Mouse (Mus musculus) cerebellum, adult (tissue): ENCODE results near the gene Spag4.

Experiments used
- ATAC-seq: cut with Nextera tagmentation; 2 replicates; pipeline ENCODE4 v1.9.2; 2017; ENCODE audit warnings: mild to moderate bottlenecking, moderate library complexity, mixed read lengths; ENCODE audit not compliant: insufficient number of reproducible peaks, low FRiP score, low TSS enrichment

Gene Spag4

GRCm38 (mm10) chr2:156065099-156066041, at the start of gene Spag4:
Gene Spag4 (plus strand): TSS chr2:156065175.
- ATAC-seq, result peak; percentile 41; the same call in 1 of the 2 replicates

- ATAC-seq, result no peak
Observed at GRCm38 (mm10) chr2:156018106-156018505, 46.9 kb upstream of the Spag4 start.

GRCm38 (mm10) chr2:156021219-156021618, 43.8 kb upstream of the Spag4 start:
- no peak for ATAC-seq

- no peak for ATAC-seq
Observed at GRCm38 (mm10) chr2:156021765-156022164, 43.2 kb upstream of the Spag4 start.

GRCm38 (mm10) chr2:156025482-156025881, 39.5 kb upstream of the Spag4 start:
- ATAC-seq, result no peak

- ATAC-seq, result no peak
Observed at GRCm38 (mm10) chr2:156039390-156039789, 25.6 kb upstream of the Spag4 start.

- no peak for ATAC-seq
Observed at GRCm38 (mm10) chr2:156042903-156043302, 22.1 kb upstream of the Spag4 start.

GRCm38 (mm10) chr2:156047929-156048328, 17.0 kb upstream of the Spag4 start:
- ATAC-seq, result no peak

GRCm38 (mm10) chr2:156052816-156053215, 12.2 kb upstream of the Spag4 start, which contains the start of gene Fer1l4:
Gene Fer1l4 (minus strand): TSS chr2:156052947.
- no peak for ATAC-seq

GRCm38 (mm10) chr2:156066126-156066525, 1.2 kb downstream of the Spag4 start:
- no peak for ATAC-seq

GRCm38 (mm10) chr2:156067916-156068315, 2.9 kb downstream of the Spag4 start:
- peak; percentile 52; the same call in 1 of the 2 replicates for ATAC-seq

- no peak for ATAC-seq
Observed at GRCm38 (mm10) chr2:156071236-156071635, 6.3 kb downstream of the Spag4 start.

GRCm38 (mm10) chr2:156073725-156074124, 8.8 kb downstream of the Spag4 start:
- no peak for ATAC-seq

GRCm38 (mm10) chr2:156077461-156077860, 12.5 kb downstream of the Spag4 start:
- no peak for ATAC-seq

GRCm38 (mm10) chr2:156078421-156079182, 13.6 kb downstream of the Spag4 start:
- ATAC-seq, result no peak

- no peak for ATAC-seq
Observed at GRCm38 (mm10) chr2:156079183-156079560, 14.2 kb downstream of the Spag4 start.

- peak; percentile 61; the same call in 1 of the 2 replicates for ATAC-seq
Observed at GRCm38 (mm10) chr2:156079674-156080073, 14.7 kb downstream of the Spag4 start.

- no peak for ATAC-seq
Observed at GRCm38 (mm10) chr2:156080391-156080790, 15.4 kb downstream of the Spag4 start.

GRCm38 (mm10) chr2:156084541-156084940, 19.6 kb downstream of the Spag4 start:
- ATAC-seq, result no peak

GRCm38 (mm10) chr2:156087391-156088110, 22.6 kb downstream of the Spag4 start:
- ATAC-seq, result no peak
